Mouse (Mus musculus) MEL (cell line): ENCODE data around the gene Taar7d. TPM values are rescaled to one million over a fixed set of nuclear protein-coding genes. Genes with fewer than 3 reads are reported as not detected.

ENCODE experiments used
- DNase-seq: peaks from one replicate; pipeline ENCODE4 v3.0.0; 2011; ENCODE audit warnings: low read depth, low spot score
- H3K27ac ChIP-seq: 2 replicates; pipeline ENCODE4 v1.5.1; 2012; ENCODE audit warnings: low read depth, mild to moderate bottlenecking, control low read depth, low read length, moderate library complexity; ENCODE audit not compliant: control insufficient read depth
- H3K27me3 ChIP-seq, 2 experiments: fragments of 150-350 bp in 1 of 2; sonication (generic) in 1 of 2; 2 replicates each; pipeline ENCODE4 v1.6.1; 2012; ENCODE audit warnings: low read length in 2 of 2, mild to moderate bottlenecking in 2 of 2, improper control_type of control experiment in 1 of 2, moderate library complexity in 1 of 2; ENCODE audit not compliant: insufficient read depth in 2 of 2, control insufficient read depth in 1 of 2
- H3K36me3 ChIP-seq, 2 experiments: 2 replicates each; pipeline ENCODE4 v1.6.1; 2012 to 2014; ENCODE audit warnings: low read length in 2 of 2, improper control_type of control experiment in 1 of 2, inconsistent platforms in 1 of 2, mild to moderate bottlenecking in 1 of 2; ENCODE audit not compliant: insufficient read depth in 2 of 2, control insufficient read depth in 1 of 2
- H3K4me1 ChIP-seq, 2 experiments: fragments of 150-350 bp in 1 of 2; sonication (generic) in 1 of 2; 2 replicates each; pipeline ENCODE4 v1.6.1; 2012; ENCODE audit warnings: low read length in 2 of 2, improper control_type of control experiment in 1 of 2, mild to moderate bottlenecking in 1 of 2; ENCODE audit not compliant: insufficient read depth in 2 of 2, control insufficient read depth in 1 of 2
- H3K4me3 ChIP-seq, 2 experiments: fragments of 150-350 bp in 1 of 2; sonication (generic) in 1 of 2; 2 replicates each; pipeline ENCODE4 v1.5.1; 2012; ENCODE audit warnings: low read depth in 2 of 2, low read length in 2 of 2, mild to moderate bottlenecking in 2 of 2, moderate library complexity in 2 of 2, control low read depth in 1 of 2, improper control_type of control experiment in 1 of 2; ENCODE audit not compliant: control insufficient read depth in 1 of 2, insufficient read depth in 1 of 2
- H3K79me2 ChIP-seq: 2 replicates; pipeline ENCODE4 v1.6.1; 2012; ENCODE audit warnings: mild to moderate bottlenecking, low read length, moderate library complexity; ENCODE audit not compliant: control insufficient read depth, poor library complexity, insufficient read depth
- H3K9ac ChIP-seq: 2 replicates; pipeline ENCODE4 v1.6.1; 2012; ENCODE audit warnings: low read depth, mild to moderate bottlenecking, control low read depth, low read length, moderate library complexity; ENCODE audit not compliant: control insufficient read depth, poor library complexity, severe bottlenecking
- H3K9me3 ChIP-seq: fragments of 150-350 bp; sonication (generic); replicated peaks from 2 replicates; pipeline ENCODE4 v1.6.1; 2012; ENCODE audit warnings: mild to moderate bottlenecking, low read length, improper control_type of control experiment, moderate library complexity; ENCODE audit not compliant: insufficient read depth
- CHD2 ChIP-seq: IDR thresholded peaks from 2 replicates; pipeline ENCODE4 v1.6.1; 2011; ENCODE audit warnings: low read length, improper control_type of control experiment
- ELF1 ChIP-seq: IDR thresholded peaks from 2 replicates; pipeline ENCODE4 v1.6.1; 2014; ENCODE audit warnings: low read depth, mild to moderate bottlenecking, inconsistent platforms, low read length, improper control_type of control experiment, moderate library complexity
- ETS1 ChIP-seq: IDR thresholded peaks from 2 replicates; pipeline ENCODE4 v1.6.1; 2012; ENCODE audit warnings: low read depth, mild to moderate bottlenecking, inconsistent platforms, low read length, improper control_type of control experiment, moderate library complexity
- GATA1 ChIP-seq: IDR thresholded peaks from 2 replicates; pipeline ENCODE4 v1.6.1; 2011; ENCODE audit warnings: low read depth, low read length, improper control_type of control experiment
- JUND ChIP-seq: IDR thresholded peaks from 2 replicates; pipeline ENCODE4 v1.6.1; 2011; ENCODE audit warnings: low read depth, mild to moderate bottlenecking, improper control_type of control experiment, low read length
- KAT2A ChIP-seq: conservative IDR thresholded peaks from 2 replicates; pipeline ENCODE4 v1.6.1; 2012; ENCODE audit warnings: low read depth, low read length, improper control_type of control experiment, inconsistent platforms
- MXI1 ChIP-seq: IDR thresholded peaks from 2 replicates; pipeline ENCODE4 v1.6.1; 2011; ENCODE audit warnings: mild to moderate bottlenecking, low read depth, low read length, improper control_type of control experiment
- MYB ChIP-seq: IDR thresholded peaks from 2 replicates; pipeline ENCODE4 v1.6.1; 2011; ENCODE audit warnings: mild to moderate bottlenecking, low read depth, low read length, improper control_type of control experiment
- MYC ChIP-seq: IDR thresholded peaks from 2 replicates; pipeline ENCODE4 v1.6.1; 2011; ENCODE audit warnings: low read depth, mild to moderate bottlenecking, low read length, improper control_type of control experiment, moderate library complexity
- NELFE ChIP-seq: IDR thresholded peaks from 2 replicates; pipeline ENCODE4 v1.6.1; 2011; ENCODE audit warnings: low read depth, low read length, improper control_type of control experiment
- POLR2A ChIP-seq, 2 experiments: IDR thresholded peaks; 2 replicates each; pipeline ENCODE4 v1.6.1; 2011 to 2012; ENCODE audit warnings: low read length in 2 of 2, mild to moderate bottlenecking in 2 of 2, control low read depth in 1 of 2, improper control_type of control experiment in 1 of 2, low read depth in 1 of 2, moderate library complexity in 1 of 2; ENCODE audit not compliant: control insufficient read depth in 1 of 2, insufficient read depth in 1 of 2, poor library complexity in 1 of 2
- POLR2AphosphoS2 ChIP-seq: IDR thresholded peaks from 2 replicates; pipeline ENCODE4 v1.6.1; 2011; ENCODE audit warnings: low read length, improper control_type of control experiment
- POLR2AphosphoS5 ChIP-seq: IDR thresholded peaks from 2 replicates; pipeline ENCODE4 v1.6.1; 2012; ENCODE audit warnings: low read depth, borderline replicate concordance, mild to moderate bottlenecking, inconsistent platforms, low read length, moderate library complexity, mixed read lengths
- SMC3 ChIP-seq: IDR thresholded peaks from 2 replicates; pipeline ENCODE4 v1.6.1; 2011; ENCODE audit warnings: low read depth, low read length, improper control_type of control experiment
- TCF12 ChIP-seq: IDR thresholded peaks from 2 replicates; pipeline ENCODE4 v1.6.1; 2014; ENCODE audit warnings: low read depth, mild to moderate bottlenecking, inconsistent platforms, low read length, improper control_type of control experiment, moderate library complexity
- USF1 ChIP-seq: IDR thresholded peaks from 2 replicates; pipeline ENCODE4 v1.6.1; 2014; ENCODE audit warnings: low read depth, mild to moderate bottlenecking, inconsistent platforms, low read length, improper control_type of control experiment, moderate library complexity
- USF2 ChIP-seq, 2 experiments: IDR thresholded peaks; 2 replicates each; pipeline ENCODE4 v1.6.1; 2011 to 2012; ENCODE audit warnings: improper control_type of control experiment in 2 of 2, low read length in 2 of 2, borderline replicate concordance in 1 of 2, inconsistent platforms in 1 of 2, low read depth in 1 of 2, mild to moderate bottlenecking in 1 of 2; ENCODE audit not compliant: insufficient read depth in 1 of 2
- ZC3H11A ChIP-seq: IDR thresholded peaks from 2 replicates; pipeline ENCODE4 v1.6.1; 2012; ENCODE audit warnings: low read depth, mild to moderate bottlenecking, inconsistent platforms, low read length, improper control_type of control experiment
- ZKSCAN1 ChIP-seq: IDR thresholded peaks from 2 replicates; pipeline ENCODE4 v1.6.1; 2012; ENCODE audit warnings: low read depth, mild to moderate bottlenecking, inconsistent platforms, low read length, improper control_type of control experiment, moderate library complexity
- ZMIZ1 ChIP-seq: IDR thresholded peaks from 2 replicates; pipeline ENCODE4 v1.6.1; 2012; ENCODE audit warnings: low read depth, mild to moderate bottlenecking, inconsistent platforms, low read length, improper control_type of control experiment, moderate library complexity
- ZNF384 ChIP-seq: IDR thresholded peaks from 2 replicates; pipeline ENCODE4 v1.6.1; 2012; ENCODE audit warnings: low read depth, mild to moderate bottlenecking, inconsistent platforms, low read length, improper control_type of control experiment
- polyA plus RNA-seq, 2 experiments: library from polyadenylated mRNA; stranded (reverse) in 1 of 2; unstranded in 1 of 2; fragments of >175 nt in 1 of 2; fragments of >200 nt in 1 of 2; gene quantifications; 2 replicates each; pipeline versions ENCODE4 v1.2.1 to v1.2.4; 2012; ENCODE audit warnings: low replicate concordance in 2 of 2, low read depth in 1 of 2; ENCODE audit not compliant: insufficient read length in 2 of 2, insufficient read depth in 1 of 2, missing spikeins in 1 of 2
- total RNA-seq: library from RNA; depleted of rRNA; stranded (reverse); fragments of 300-350 nt; gene quantifications from 2 replicates; pipeline ENCODE4 v1.2.3, GENCODE M21; 2012

The Taar7d gene
- total and polyA plus RNA-seq, 3 experiments: not detected

- TF ChIP-seq POLR2AphosphoS5 (no peak), SMC3 (no peak), ZKSCAN1 (no peak), POLR2A (IDR thresholded peaks at IDR 0.05; ENCODE audit: control insufficient read depth in 1 of 2, insufficient read depth in 1 of 2, low read depth in 1 of 2, low read length in 2 of 2, poor library complexity in 1 of 2) (no peak), ELF1 (no peak), USF1 (no peak), ZC3H11A (no peak), ZMIZ1 (no peak), CHD2 (no peak), MYC (no peak), TCF12 (no peak), USF2 (IDR thresholded peaks at IDR 0.05; ENCODE audit: borderline replicate concordance in 1 of 2, insufficient read depth in 1 of 2, low read depth in 1 of 2, low read length in 2 of 2) (no peak), ETS1 (no peak), JUND (no peak), GATA1 (no peak), MYB (no peak), KAT2A (no peak), POLR2AphosphoS2 (no peak), NELFE (no peak)
- no peak for DNase-seq
- Histone ChIP-seq H3K27me3 (peaks cover 0 to 3% of the 10 kb centered on the region in 2 experiments; a peak in 1 of 4 replicates), H3K27ac (no peak within 1 kb of the TSS), H3K36me3 (no peaks in the 10 kb centered on the region), H3K79me2 (no peaks in the 10 kb centered on the region), H3K9ac (no peak within 1 kb of the TSS), H3K9me3 (no peaks in the 10 kb centered on the region), H3K4me1 (no peaks in the 10 kb centered on the region), H3K4me3 (no peak within 1 kb of the TSS)
Observed at GRCm38 (mm10) chr10:24049210-24049609, 22.2 kb downstream of the Taar7d start, which contains the start of gene Taar7f. TSS of gene Taar7f (plus strand) at chr10:24049510.

GRCm38 (mm10) chr10:24052039-24052438 is 25.0 kb downstream of the Taar7d start:
- H3K9me3 ChIP-seq: no peaks in the 10 kb centered on the region
- TF ChIP-seq MXI1: no peak
- no peak for TF ChIP-seq CHD2
- no peak for TF ChIP-seq ZNF384
- TF ChIP-seq KAT2A: no peak
- H3K9ac ChIP-seq: no peak overlapping the region
- no peak overlapping the region for H3K4me3 ChIP-seq
- H3K27ac ChIP-seq: no peak overlapping the region
- no peaks in the 10 kb centered on the region for H3K36me3 ChIP-seq
- no peak for DNase-seq
- no peaks in the 10 kb centered on the region for H3K79me2 ChIP-seq
- H3K27me3 ChIP-seq: peaks cover 0 to 3% of the 10 kb centered on the region in 2 experiments; a peak in 1 of 4 replicates
- no peaks in the 10 kb centered on the region for H3K4me1 ChIP-seq
